Mouse (Mus musculus): ENCODE results near the gene Osbp2.

DNA sequence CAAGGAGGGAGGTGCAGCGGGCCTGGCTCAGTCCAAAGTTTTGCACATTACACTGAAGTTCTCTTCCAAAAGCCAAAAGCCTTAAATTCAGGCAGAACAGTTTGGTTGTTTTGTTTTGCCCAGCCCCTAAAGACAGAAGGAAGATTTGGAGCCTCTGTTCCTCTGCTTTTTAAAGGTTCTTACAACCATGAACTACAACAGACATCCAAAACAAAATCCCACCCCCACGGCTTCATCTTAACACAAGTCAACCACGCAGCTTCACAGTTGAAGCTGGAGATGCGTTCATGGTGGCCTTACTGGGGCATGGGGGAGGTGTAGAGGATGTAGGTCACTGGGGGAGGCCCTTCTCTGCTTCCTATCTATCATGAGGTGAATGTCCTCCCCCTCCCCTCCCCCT, 11.8 kb downstream of the Osbp2 start:
- TF ChIP-seq GATA1 (IDR thresholded peaks at IDR 0.05; ENCODE audit: borderline replicate concordance, low read length): no peak
- no peak for TF ChIP-seq FLI1 (IDR thresholded peaks at IDR 0.05; ENCODE audit: low read length)
